9 mouse cellular contexts compared by ENCODE assay signal in the genomic region with DNA sequence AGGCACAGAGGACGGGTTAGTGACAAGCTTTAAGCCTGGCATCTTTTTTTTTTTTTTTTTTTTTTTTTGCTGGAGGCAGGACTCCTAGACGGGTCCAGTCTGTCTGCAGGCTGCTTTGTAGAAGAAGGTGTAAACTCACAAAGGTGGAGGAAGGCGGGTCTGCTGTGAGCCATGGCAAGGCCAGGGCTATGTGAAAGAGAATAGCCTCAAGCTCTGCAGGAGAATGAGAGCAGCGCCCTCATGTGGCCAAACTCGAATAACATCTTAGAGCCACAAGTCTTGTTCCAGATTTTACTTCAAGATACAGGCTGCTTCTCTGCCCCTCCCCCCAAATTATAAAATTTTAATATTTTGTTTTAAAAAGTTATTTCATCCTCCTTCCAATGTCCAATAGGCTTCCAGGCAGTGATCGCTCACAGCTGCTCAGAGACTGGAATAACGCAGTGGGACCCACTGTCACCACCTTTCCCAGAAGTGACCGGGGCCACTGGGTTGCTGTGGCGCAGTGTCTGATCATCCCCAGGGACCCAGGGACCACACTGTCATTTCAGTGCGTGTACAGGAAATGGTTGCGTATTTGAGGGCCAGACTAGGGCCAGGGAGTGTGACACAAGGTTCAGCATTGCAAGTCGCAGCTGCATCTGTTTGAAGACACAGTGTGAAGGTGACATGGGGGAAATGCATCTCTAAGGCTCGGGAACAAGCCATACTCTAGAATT.
DNase-seq lines count a peak whose midpoint lies in the region; ATAC-seq and TF ChIP-seq lines count a peak whose summit lies in the region.
"Had no signal": no experiment of that assay in that cellular context is flagged by ENCODE, and none has a peak within 500 bp of the region (broad histone marks: within the 10 kb centered on the region; RNA-seq: fewer than 3 reads in every experiment).

No protein-coding gene starts in this region.

- H3K9ac ChIP-seq in kidney, postnatal 0 days (ENCODE audit: low read depth, low read length): no peak overlapping the region

- no peak overlapping the region for H3K4me3 ChIP-seq in kidney, postnatal 0 days (replicated peaks; ENCODE audit: low read depth, low read length)
- H3K4me3 ChIP-seq in lung, adult 2 months (replicated peaks; ENCODE audit: extremely low read depth, low read depth, low read length): no peak overlapping the region
- H3K4me3 ChIP-seq: myocyte had no signal

- H3K36me3 ChIP-seq in kidney, postnatal 0 days (ENCODE audit: insufficient read depth, low read length): no peaks in the 10 kb centered on the region

- WGBS in kidney, postnatal 0 days: 57% methylated on average over 13 of the region's 13 CpGs
- WGBS in lung, adult 2 months: 57% methylated on average over 13 of the region's 13 CpGs

- H3K4me2 ChIP-seq in kidney, postnatal 0 days (ENCODE audit: low read length): no peak overlapping the region

- 0 out of 2 replicates have a peak, but pooled peaks have one; percentile 29 for ATAC-seq in kidney, postnatal 0 days (replicated peaks; ENCODE audit: low FRiP score, low read depth)

- peak; percentile 72 for TF ChIP-seq CTCF in kidney, postnatal 0 days (IDR thresholded peaks at IDR 0.05; ENCODE audit: low read depth)
- TF ChIP-seq CTCF in lung, adult 2 months (IDR thresholded peaks at IDR 0.05; ENCODE audit: insufficient read depth, low read length): peak; percentile 58

- DNase-seq in urinary bladder, postnatal 25 days (ENCODE audit: low spot score): peak; percentile 36
- DNase-seq in urinary bladder, adult 2 months (ENCODE audit: low spot score): no peak
- peak; percentile 21 for DNase-seq in cerebellum, adult 9-10 months
- peak; percentile 58 to 73 for DNase-seq in frontal cortex, postnatal 36 days (ENCODE audit: low spot score in 2 of 2)
- DNase-seq in kidney, postnatal 0 days (ENCODE audit: low spot score): peak; percentile 78
- DNase-seq in lung, adult 2 months: peak; percentile 17
- peak; percentile 87 for DNase-seq in retina, embryonic 14.5 days (ENCODE audit: low spot score)
- DNase-seq in adipocyte (ENCODE audit: low spot score): no peak

- TF ChIP-seq POLR2A in lung, adult 2 months (IDR thresholded peaks at IDR 0.05; ENCODE audit: borderline replicate concordance, extremely low read depth, low read depth, low read length): no peak

- no peaks in the 10 kb centered on the region for H3K9me3 ChIP-seq in kidney, postnatal 0 days (replicated peaks; ENCODE audit: low read length)

- H3K4me1 ChIP-seq in kidney, postnatal 0 days (replicated peaks; ENCODE audit: insufficient read depth, low read length): 0 out of 2 replicates have a peak, but pooled peaks cover 5% of the 10 kb centered on the region
- peaks cover 5% of the 10 kb centered on the region for H3K4me1 ChIP-seq in lung, adult 2 months (ENCODE audit: control insufficient read depth, insufficient read depth, low read length)

- no peaks in the 10 kb centered on the region for H3K27me3 ChIP-seq in kidney, postnatal 0 days (ENCODE audit: insufficient read depth, low read length)

- H3K27ac ChIP-seq in kidney, postnatal 0 days: no peak overlapping the region

Comparison
In these comparisons a context has a peak if more than half of its experiments do, and no peak if none do; other contexts are left out.
1. DNase-seq: peak in urinary bladder, postnatal 25 days (single experiment), cerebellum, adult 9-10 months (single experiment), frontal cortex, postnatal 36 days (2 of 2), kidney, postnatal 0 days (single experiment), lung, adult 2 months (single experiment) and retina, embryonic 14.5 days (single experiment); none in urinary bladder, adult 2 months (single experiment) and adipocyte (single experiment).